Mouse (Mus musculus) embryonic facial prominence, embryonic 11.5 days (tissue): ENCODE results near the gene Fuk. TPM values are rescaled to one million over a fixed set of nuclear protein-coding genes. Genes with fewer than 3 reads are reported as not detected.

ENCODE experiments used
- ATAC-seq: fragments of 200-750 bp; cut with Nextera tagmentation; replicated peaks from 2 replicates; pipeline ENCODE4 v1.8.0; 2017; ENCODE audit warnings: low read depth; ENCODE audit not compliant: insufficient number of reproducible peaks, low FRiP score, low TSS enrichment
- DNase-seq: peaks from one replicate; pipeline ENCODE4 v3.0.0-alpha.2; 2015; ENCODE audit warnings: low spot score
- H3K27ac ChIP-seq: fragments of 300-500 bp; sonication (generic); replicated peaks from 2 replicates; pipeline ENCODE4 v1.5.1; 2014; ENCODE audit warnings: mild to moderate bottlenecking, low read depth, low read length, control low read depth
- H3K27me3 ChIP-seq: fragments of 300-500 bp; sonication (generic); 2 replicates; pipeline ENCODE4 v1.6.1; 2014; ENCODE audit warnings: mild to moderate bottlenecking, low read length, moderate library complexity, mixed read lengths; ENCODE audit not compliant: control insufficient read depth, insufficient read depth
- H3K36me3 ChIP-seq: fragments of 300-500 bp; sonication (generic); replicated peaks from 2 replicates; pipeline ENCODE4 v1.6.1; 2014; ENCODE audit warnings: low read depth, mild to moderate bottlenecking, low read length, moderate library complexity, mixed read lengths; ENCODE audit not compliant: control insufficient read depth, insufficient read depth
- H3K4me1 ChIP-seq: fragments of 300-500 bp; sonication (generic); 2 replicates; pipeline ENCODE4 v1.6.1; 2014; ENCODE audit warnings: low read length, mixed read lengths; ENCODE audit not compliant: control insufficient read depth, insufficient read depth
- H3K4me2 ChIP-seq: fragments of 300-500 bp; sonication (generic); 2 replicates; pipeline ENCODE4 v1.6.1; 2014; ENCODE audit warnings: low read depth, mild to moderate bottlenecking, control low read depth, low read length, moderate library complexity
- H3K4me3 ChIP-seq: fragments of 300-500 bp; sonication (generic); 2 replicates; pipeline ENCODE4 v1.5.1; 2014; ENCODE audit warnings: low read depth, low read length, control low read depth
- H3K9ac ChIP-seq: fragments of 300-500 bp; sonication (generic); replicated peaks from 2 replicates; pipeline ENCODE4 v1.6.1; 2014; ENCODE audit warnings: mild to moderate bottlenecking, control low read depth, low read length
- H3K9me3 ChIP-seq: fragments of 300-500 bp; sonication (generic); replicated peaks from 2 replicates; pipeline ENCODE4 v1.6.1; 2016; ENCODE audit warnings: mild to moderate bottlenecking, low read length, inconsistent platforms, mixed read lengths; ENCODE audit not compliant: control insufficient read depth
- WGBS: fragments of 180-500 bp; shearing (Covaris S2); extraction: QIAGEN DNeasy Blood & Tissue Kit; methylation state at CpG from one replicate; pipeline ENCODE4 v1.1.7; 2014; 5-methylcytosine and 5-hydroxymethylcytosine counted together
- polyA plus RNA-seq: library from polyadenylated mRNA; unstranded; fragments of >200 nt; fragmentation: Nextera tagmentation; extraction: Ambion mirVana; gene quantifications from 2 replicates; pipeline ENCODE4 v1.2.1, GENCODE M21; 2014

The Fuk gene
- polyA plus RNA-seq, 1 experiment from 2014 or later: 5.6 TPM

DNA sequence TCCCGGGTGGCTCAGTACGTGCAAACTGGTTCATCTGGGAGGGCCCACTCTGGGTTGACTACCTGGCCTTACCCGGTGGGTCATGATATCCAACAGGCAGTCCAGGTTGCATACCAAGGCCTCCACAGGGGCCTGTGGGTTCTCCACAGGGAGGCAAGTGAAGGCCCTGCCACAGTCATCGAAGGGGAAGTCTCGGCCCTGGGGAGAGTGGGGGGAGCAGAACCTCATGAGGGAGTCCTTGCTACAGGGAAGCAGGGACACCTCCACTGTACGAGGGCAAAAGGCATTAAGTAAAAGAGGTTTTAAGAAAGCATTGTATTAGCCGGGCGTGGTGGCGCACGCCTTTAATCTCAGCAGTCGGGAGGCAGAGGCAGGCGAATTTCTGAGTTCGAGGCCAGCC is 6.5 kb downstream of the Fuk start:
- 95% methylated on average over 13 of the region's 13 CpGs for WGBS
- DNase-seq: no peak
- no peak for ATAC-seq

DNA sequence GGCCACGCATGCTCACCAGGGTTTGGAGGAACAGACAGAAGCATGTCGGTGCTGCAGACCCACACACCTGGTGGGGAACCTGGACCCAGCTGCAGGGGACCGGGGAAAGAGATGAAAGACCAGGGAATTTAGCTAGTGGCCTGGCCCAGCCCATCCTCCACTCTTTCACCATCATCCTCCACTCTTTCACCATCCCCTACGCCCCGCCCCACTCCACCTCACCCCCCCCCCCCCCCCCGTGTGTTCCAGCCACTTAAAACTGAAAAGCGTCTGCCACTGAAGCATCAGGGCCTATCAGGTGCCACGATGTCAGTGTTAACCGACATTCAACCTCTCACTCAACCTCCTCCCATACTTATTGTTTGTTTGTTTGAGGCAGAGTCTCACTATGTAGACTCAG is 7.0 kb downstream of the Fuk start:
- no peaks in the 10 kb centered on the region for H3K9me3 ChIP-seq
- ATAC-seq (no peak), DNase-seq (no peak)
- no peaks in the 10 kb centered on the region for H3K27me3 ChIP-seq
- WGBS: 84% methylated on average over 9 of the region's 9 CpGs
- H3K4me2 ChIP-seq: no peak overlapping the region
- no peak overlapping the region for H3K9ac ChIP-seq
- H3K4me3 ChIP-seq: no peak overlapping the region
- H3K27ac ChIP-seq: no peak overlapping the region
- no peaks in the 10 kb centered on the region for H3K4me1 ChIP-seq
- H3K36me3 ChIP-seq: no peaks in the 10 kb centered on the region; the same call in 1 of the 2 replicates

More for the DNA sequence above, 6.5 kb downstream of the Fuk start:
- Histone ChIP-seq H3K36me3 (no peaks in the 10 kb centered on the region; the same call in 1 of the 2 replicates), H3K27me3 (no peaks in the 10 kb centered on the region), H3K4me2 (no peak overlapping the region), H3K27ac (no peak overlapping the region), H3K4me3 (no peak overlapping the region), H3K9ac (no peak overlapping the region), H3K4me1 (no peaks in the 10 kb centered on the region), H3K9me3 (no peaks in the 10 kb centered on the region)

- no peaks in the 10 kb centered on the region; the same call in 1 of the 2 replicates for H3K36me3 ChIP-seq
Observed at GRCm38 (mm10) chr8:110894851-110895250, 7.4 kb downstream of the Fuk start.

DNA sequence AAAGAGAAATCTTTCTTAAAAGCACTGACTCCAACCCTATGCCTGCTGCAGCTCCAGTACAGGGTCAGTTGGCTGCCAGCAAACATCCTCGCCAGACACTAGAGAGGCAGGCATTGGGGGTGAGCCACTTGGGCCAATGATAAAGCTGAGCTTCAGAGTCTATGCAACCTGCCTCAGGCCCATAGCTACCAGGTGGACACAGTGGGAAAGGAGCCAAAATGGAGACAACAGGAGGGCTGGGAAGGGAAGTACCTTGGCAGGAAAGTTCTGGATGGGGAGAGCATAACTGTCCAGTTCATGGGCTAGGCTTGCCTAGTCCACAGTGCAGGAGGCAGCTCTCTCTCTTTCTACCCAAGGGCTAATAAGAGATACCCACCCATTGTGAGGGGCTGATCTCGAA is 9.4 kb downstream of the Fuk start:
- H3K27me3 ChIP-seq: no peaks in the 10 kb centered on the region
- DNase-seq: no peak
- ATAC-seq: no peak
- no peak overlapping the region for H3K27ac ChIP-seq
- no peak overlapping the region for H3K4me2 ChIP-seq
- no peak overlapping the region for H3K4me3 ChIP-seq
- H3K36me3 ChIP-seq: no peaks in the 10 kb centered on the region; the same call in 1 of the 2 replicates
- H3K9me3 ChIP-seq: no peaks in the 10 kb centered on the region
- WGBS: 91% methylated on average over 2 of the region's 2 CpGs
- H3K4me1 ChIP-seq: no peaks in the 10 kb centered on the region
- H3K9ac ChIP-seq: no peak overlapping the region

More at GRCm38 (mm10) chr8:110894851-110895250, 7.4 kb downstream of the Fuk start:
- Histone ChIP-seq H3K9ac (no peak overlapping the region), H3K4me1 (no peaks in the 10 kb centered on the region), H3K9me3 (no peaks in the 10 kb centered on the region), H3K27me3 (no peaks in the 10 kb centered on the region), H3K27ac (no peak overlapping the region), H3K4me2 (no peak overlapping the region), H3K4me3 (no peak overlapping the region)
- WGBS: 82% methylated on average over 10 of the region's 10 CpGs
- no peak for ATAC-seq
- DNase-seq: no peak

DNA sequence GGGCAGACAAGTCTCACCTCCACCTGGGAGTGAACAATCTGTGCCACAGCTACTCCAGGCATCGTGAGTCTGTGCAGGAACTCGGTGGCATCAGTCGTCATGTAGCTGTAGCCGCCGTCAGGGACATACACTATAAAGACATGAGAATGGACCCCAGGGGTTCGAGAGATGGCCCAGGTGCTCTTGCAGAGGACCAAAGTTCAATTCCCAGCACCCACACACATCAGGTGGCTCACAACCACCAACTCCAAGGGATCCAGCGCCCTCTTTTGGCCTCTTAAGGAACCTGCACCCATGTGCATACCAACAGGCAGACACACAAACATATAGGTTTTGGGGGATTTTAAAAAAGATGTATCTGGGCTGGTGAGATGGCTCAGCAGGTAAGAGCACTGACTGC is 10.2 kb downstream of the Fuk start:
- ATAC-seq: no peak
- 86% methylated on average over 7 of the region's 7 CpGs for WGBS

DNA sequence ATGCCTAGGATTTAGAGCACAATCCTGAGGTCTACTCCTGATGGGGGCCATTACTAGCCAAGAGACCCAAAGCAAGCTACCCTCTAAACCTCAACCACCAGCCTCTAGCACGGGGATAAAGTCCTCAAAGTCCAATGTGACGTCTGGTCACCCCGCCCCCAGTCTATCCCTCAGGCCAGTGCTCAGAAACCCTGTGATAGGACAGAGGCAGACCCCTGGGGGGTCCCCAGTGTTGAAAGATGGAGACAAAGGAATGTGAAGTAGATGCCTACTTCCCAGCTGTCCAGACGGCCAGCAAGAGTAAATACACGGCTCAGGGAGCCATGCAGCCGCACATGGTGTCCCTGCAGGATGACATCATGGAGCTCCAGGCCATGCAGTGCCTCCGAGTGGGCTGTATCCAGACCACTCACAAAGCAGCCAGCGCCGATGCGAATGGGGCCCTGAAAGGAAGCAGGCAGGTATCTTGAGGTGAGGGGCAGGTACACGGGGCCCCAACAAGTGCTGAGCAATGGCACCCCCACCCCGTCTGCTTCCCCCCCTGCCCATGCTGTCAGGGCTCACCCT is 12.3 kb downstream of the Fuk start:
- no peaks in the 10 kb centered on the region for H3K27me3 ChIP-seq
- no peak overlapping the region for H3K27ac ChIP-seq
- H3K4me1 ChIP-seq: no peaks in the 10 kb centered on the region
- no peaks in the 10 kb centered on the region for H3K9me3 ChIP-seq
- no peak overlapping the region for H3K4me3 ChIP-seq
- no peak overlapping the region for H3K9ac ChIP-seq
- H3K36me3 ChIP-seq: no peaks in the 10 kb centered on the region; the same call in 1 of the 2 replicates
- DNase-seq: no peak
- ATAC-seq: no peak
- 72% methylated on average over 12 of the region's 12 CpGs for WGBS
- no peak overlapping the region for H3K4me2 ChIP-seq

More for the DNA sequence above, 10.2 kb downstream of the Fuk start:
- Histone ChIP-seq H3K4me3 (no peak overlapping the region), H3K4me2 (no peak overlapping the region), H3K27ac (no peak overlapping the region), H3K4me1 (no peaks in the 10 kb centered on the region), H3K27me3 (no peaks in the 10 kb centered on the region), H3K36me3 (no peaks in the 10 kb centered on the region; the same call in 1 of the 2 replicates), H3K9ac (no peak overlapping the region), H3K9me3 (no peaks in the 10 kb centered on the region)
- DNase-seq: no peak

DNA sequence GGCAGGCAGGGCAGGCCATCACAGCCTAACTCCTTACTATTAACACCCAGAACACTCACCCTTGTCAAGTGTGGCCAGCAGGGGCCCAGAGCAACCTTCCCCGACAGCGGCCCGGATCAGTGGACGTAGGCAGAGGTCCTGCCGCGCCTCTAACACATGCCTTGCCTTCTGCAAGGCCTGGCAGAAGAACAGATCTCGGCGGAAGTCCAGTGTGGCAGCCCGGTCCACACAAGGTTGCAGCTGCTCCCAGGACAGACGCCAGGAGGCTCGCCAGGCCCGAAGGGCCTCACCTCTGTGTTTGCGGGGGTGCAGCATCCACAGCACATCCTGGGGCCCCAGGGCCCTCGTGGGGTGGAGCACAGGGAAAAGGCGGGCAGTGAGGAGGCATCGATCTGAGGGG is 13.4 kb downstream of the Fuk start:
- Histone ChIP-seq H3K27me3 (no peaks in the 10 kb centered on the region), H3K9ac (no peak overlapping the region), H3K9me3 (no peaks in the 10 kb centered on the region), H3K4me1 (no peaks in the 10 kb centered on the region), H3K4me2 (no peak overlapping the region), H3K36me3 (no peaks in the 10 kb centered on the region; the same call in 1 of the 2 replicates), H3K27ac (no peak overlapping the region), H3K4me3 (no peak overlapping the region)
- no peak for DNase-seq
- 89% methylated on average over 16 of the region's 16 CpGs for WGBS
- no peak for ATAC-seq

GRCm38 (mm10) chr8:110888441-110888840 is 13.8 kb downstream of the Fuk start:
- 93% methylated on average over 8 of the region's 8 CpGs for WGBS
- H3K4me1 ChIP-seq: no peaks in the 10 kb centered on the region
- H3K36me3 ChIP-seq: no peaks in the 10 kb centered on the region; the same call in none of the 2 replicates
- H3K9me3 ChIP-seq: no peaks in the 10 kb centered on the region
- H3K27ac ChIP-seq: no peak overlapping the region
- H3K9ac ChIP-seq: no peak overlapping the region
- H3K4me2 ChIP-seq: no peak overlapping the region
- ATAC-seq (no peak), DNase-seq (no peak)
- no peaks in the 10 kb centered on the region for H3K27me3 ChIP-seq
- no peak overlapping the region for H3K4me3 ChIP-seq
